Mouse (Mus musculus) liver, postnatal 0 days (tissue): ENCODE results near the gene Sdhaf4.

Source experiments
- CTCF ChIP-seq: sonication (generic); IDR thresholded peaks from 2 replicates; pipeline ENCODE4 v1.5.1; 2016; ENCODE audit warnings: antibody characterized with exemption, low read depth
- EP300 ChIP-seq: IDR thresholded peaks from 2 replicates; pipeline ENCODE4 v1.6.1; 2016; ENCODE audit warnings: antibody characterized with exemption, low read depth, mild to moderate bottlenecking

- TF ChIP-seq CTCF (no peak), EP300 (no peak)
Measured at GRCm38 (mm10) chr1:23953921-23954320, 51.5 kb downstream of the Sdhaf4 start.
